Mouse (Mus musculus): Measurements from ENCODE around the gene Mall.

- TF ChIP-seq CTCF (IDR thresholded peaks at IDR 0.05; ENCODE audit: low read depth): no peak
- TF ChIP-seq EP300 (IDR thresholded peaks at IDR 0.05; ENCODE audit: low read depth): no peak
These were observed 19.6 kb upstream of the Mall start for GRCm38 (mm10) chr2:127749376-127749775.
